In the genomic region with DNA sequence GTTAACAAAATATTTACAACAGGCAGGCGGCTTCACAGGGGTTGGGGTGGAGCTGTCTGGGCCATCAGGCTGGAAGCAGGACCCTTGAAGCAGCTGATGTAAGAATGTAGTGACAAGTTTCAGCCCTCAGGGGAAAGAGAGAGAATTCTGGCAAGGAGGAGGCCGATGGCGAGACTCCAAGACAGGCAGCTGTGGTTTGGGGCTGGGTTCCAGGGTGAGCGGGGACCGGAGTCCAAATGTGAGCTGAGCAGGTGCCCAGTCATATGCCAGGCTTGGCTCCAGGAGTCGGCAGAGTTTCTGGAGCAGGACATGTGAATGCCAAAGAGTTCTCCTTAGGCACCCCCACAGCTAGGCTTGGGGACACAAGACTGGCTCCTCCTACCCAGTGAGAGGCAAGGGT, we compare ENCODE assay signal across 10 mouse cellular contexts.
DNase-seq lines count a peak whose midpoint lies in the region; ATAC-seq and TF ChIP-seq lines count a peak whose summit lies in the region.
"Had no signal": no experiment of that assay in that cellular context is flagged by ENCODE, and none has a peak within 500 bp of the region (broad histone marks: within the 10 kb centered on the region; RNA-seq: fewer than 3 reads in every experiment).

No protein-coding gene starts in this region.

- H3K27ac ChIP-seq in heart, embryonic 11.5 days (ENCODE audit: low read depth, low read length): no peak overlapping the region
- no peak overlapping the region for H3K27ac ChIP-seq in lung, embryonic 14.5 days (ENCODE audit: low read depth)

- WGBS in heart, embryonic 11.5 days (ENCODE audit: insufficient replicate concordance): 76% methylated on average over 6 of the region's 6 CpGs
- 39% methylated on average over 6 of the region's 6 CpGs for WGBS in lung, embryonic 14.5 days

- H3K9me3 ChIP-seq in heart, embryonic 11.5 days (replicated peaks; ENCODE audit: control insufficient read depth, low read length): no peaks in the 10 kb centered on the region
- H3K9me3 ChIP-seq in lung, embryonic 14.5 days (ENCODE audit: low read depth, low read length): no peaks in the 10 kb centered on the region
- H3K9me3 ChIP-seq: megakaryocyte, embryonic 14.5 days had no signal

- H3K27me3 ChIP-seq in heart, embryonic 11.5 days (ENCODE audit: control insufficient read depth, insufficient read depth, low read length): no peaks in the 10 kb centered on the region
- no peaks in the 10 kb centered on the region for H3K27me3 ChIP-seq in lung, embryonic 14.5 days (ENCODE audit: insufficient read depth, low read length)
- H3K27me3 ChIP-seq: CH12.LX; megakaryocyte, embryonic 14.5 days had no signal

- DNase-seq in heart, adult 18-20 months: peak; percentile 86 to 88
- DNase-seq in adrenal gland, postnatal 10 days: peak; percentile 78
- DNase-seq in frontal cortex, adult 2 months (ENCODE audit: extremely low spot score in 1 of 2, low spot score in 1 of 2): peak; percentile 21 to 61
- peak; percentile 57 for DNase-seq in kidney, postnatal 10 days
- DNase-seq in lung, embryonic 14.5 days: peak; percentile 82
- peak; percentile 54 for DNase-seq in testis, postnatal 10 days (ENCODE audit: low spot score)
- no peak for DNase-seq in B cell, adult 2 months

- no peaks in the 10 kb centered on the region for H3K36me3 ChIP-seq in heart, embryonic 11.5 days (ENCODE audit: control insufficient read depth, insufficient read depth, low read length)
- no peaks in the 10 kb centered on the region for H3K36me3 ChIP-seq in lung, embryonic 14.5 days (ENCODE audit: insufficient read depth)

- no peak for ATAC-seq in heart, embryonic 11.5 days (replicated peaks; ENCODE audit: insufficient number of reproducible peaks, low FRiP score, low TSS enrichment)
- peak; percentile 84; the same call in 1 of the 2 replicates for ATAC-seq in lung, embryonic 14.5 days (ENCODE audit: insufficient read depth)

- no peak for TF ChIP-seq CTCF in lung, embryonic 14.5 days (IDR thresholded peaks at IDR 0.05; ENCODE audit: low read depth)

- no peak overlapping the region for H3K4me3 ChIP-seq in heart, embryonic 11.5 days (ENCODE audit: low read depth, low read length)
- H3K4me3 ChIP-seq in lung, embryonic 14.5 days (ENCODE audit: low read depth, low read length): no peak overlapping the region
- H3K4me3 ChIP-seq: megakaryocyte, embryonic 14.5 days had no signal

- H3K4me2 ChIP-seq in heart, embryonic 11.5 days: no peak overlapping the region
- H3K4me2 ChIP-seq in lung, embryonic 14.5 days: no peak overlapping the region

- H3K9ac ChIP-seq in heart, embryonic 11.5 days (ENCODE audit: low read depth, low read length): no peak overlapping the region
- H3K9ac ChIP-seq in lung, embryonic 14.5 days: no peak overlapping the region

- no peaks in the 10 kb centered on the region for H3K4me1 ChIP-seq in heart, embryonic 11.5 days (ENCODE audit: control insufficient read depth, insufficient read depth, low read length)
- peaks cover 5% of the 10 kb centered on the region for H3K4me1 ChIP-seq in lung, embryonic 14.5 days (ENCODE audit: insufficient read depth)
- H3K4me1 ChIP-seq: megakaryocyte, embryonic 14.5 days had no signal

Comparison
In these comparisons a context has a peak if more than half of its experiments do, and no peak if none do; other contexts are left out.
1. DNase-seq: peak in heart, adult 18-20 months (2 of 2), adrenal gland, postnatal 10 days (single experiment), frontal cortex, adult 2 months (2 of 2), kidney, postnatal 10 days (single experiment), lung, embryonic 14.5 days (single experiment) and testis, postnatal 10 days (single experiment); none in B cell, adult 2 months (0 of 2).